Mouse (Mus musculus): ENCODE results near the gene Hist2h2aa2. TPM values are rescaled to one million over a fixed set of nuclear protein-coding genes. Genes with fewer than 3 reads are reported as not detected.

Gene Hist2h2aa2
- polyA plus RNA-seq, 1 experiment: 103 TPM

DNA sequence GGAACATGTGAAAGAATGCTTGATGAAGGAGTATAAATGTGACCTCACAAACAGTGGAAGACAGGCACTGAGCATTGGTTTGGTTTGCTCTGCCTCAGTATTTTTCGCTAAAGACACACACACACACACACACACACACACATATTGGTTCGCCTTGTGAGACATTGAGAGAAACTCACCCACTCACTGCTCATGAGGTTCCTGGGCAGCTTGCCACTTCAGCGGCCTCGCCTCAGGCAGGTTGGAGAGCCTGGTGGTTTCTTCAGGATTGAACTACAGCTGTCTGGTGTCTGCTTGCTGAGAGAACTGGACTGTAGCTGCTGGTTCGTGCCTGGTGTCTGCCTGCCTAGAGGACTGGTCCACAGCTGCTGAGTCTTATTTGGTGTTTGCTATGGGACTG is 20.1 kb upstream of the Hist2h2aa2 start:
- Histone ChIP-seq H3ac (ENCODE audit: control insufficient read depth, insufficient read length) (no peak overlapping the region), H3K79me2 (ENCODE audit: control insufficient read depth, insufficient read depth) (no peaks in the 10 kb centered on the region), H3K4me3 (no peak overlapping the region), H3K36me3 (ENCODE audit: control insufficient read depth, insufficient read depth) (no peaks in the 10 kb centered on the region), H3K4me2 (ENCODE audit: low read depth) (no peak overlapping the region), H3K27me3 (ENCODE audit: control insufficient read depth, insufficient read depth, insufficient read length) (no peaks in the 10 kb centered on the region)
- no peak for TF ChIP-seq CEBPB (IDR thresholded peaks at IDR 0.05; ENCODE audit: insufficient read depth, poor library complexity, severe bottlenecking)
- no peak for TF ChIP-seq USF1 (IDR thresholded peaks at IDR 0.05; ENCODE audit: low read depth)
- TF ChIP-seq MYOG (IDR thresholded peaks at IDR 0.05; ENCODE audit: control insufficient read depth in 1 of 3, insufficient read depth in 1 of 3, insufficient read length in 2 of 3, low read depth in 2 of 3): no peak
- TF ChIP-seq REST (IDR thresholded peaks at IDR 0.05; ENCODE audit: insufficient read depth, insufficient read length): no peak
- TF ChIP-seq TCF12 (IDR thresholded peaks at IDR 0.05; ENCODE audit: insufficient read depth, poor library complexity, severe bottlenecking): no peak
- TF ChIP-seq MYOD1 (IDR thresholded peaks at IDR 0.05; ENCODE audit: control insufficient read depth in 1 of 3, insufficient read length in 2 of 3, low read depth in 2 of 3): no peak
- TF ChIP-seq POLR2AphosphoS2 (IDR thresholded peaks at IDR 0.05; ENCODE audit: insufficient read length, low read depth): no peak
- TF ChIP-seq SRF (IDR thresholded peaks at IDR 0.05; ENCODE audit: control insufficient read depth, insufficient read length, low read depth): no peak

DNA sequence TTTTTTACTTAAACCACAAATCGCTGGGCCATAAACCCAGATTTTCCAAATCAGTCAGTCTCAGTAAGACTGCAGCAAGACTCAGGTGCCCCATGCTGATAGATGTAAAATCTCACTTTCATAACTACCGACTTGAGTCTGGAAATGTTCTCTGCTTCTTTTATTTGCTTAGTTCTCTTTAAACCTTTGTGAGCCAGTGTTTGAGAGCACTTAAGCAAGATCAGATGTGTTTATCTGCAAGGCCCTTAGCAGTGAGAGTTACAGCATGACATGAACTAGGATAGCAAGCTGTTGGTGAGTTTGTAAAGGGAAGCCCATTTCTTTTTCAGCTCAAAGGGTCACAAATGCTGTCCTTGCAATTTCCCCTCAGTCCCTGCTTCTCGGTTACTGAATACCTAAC is 17.1 kb upstream of the Hist2h2aa2 start:
- Histone ChIP-seq H3ac (ENCODE audit: control insufficient read depth, insufficient read length) (no peak overlapping the region), H3K4me2 (ENCODE audit: low read depth) (no peak overlapping the region), H3K79me2 (ENCODE audit: control insufficient read depth, insufficient read depth) (no peaks in the 10 kb centered on the region), H3K36me3 (ENCODE audit: control insufficient read depth, insufficient read depth) (no peaks in the 10 kb centered on the region), H3K27me3 (ENCODE audit: control insufficient read depth, insufficient read depth, insufficient read length) (no peaks in the 10 kb centered on the region), H3K4me3 (no peak overlapping the region)
- TF ChIP-seq POLR2A (IDR thresholded peaks at IDR 0.05; ENCODE audit: insufficient read length, low read depth) (no peak), MYOD1 (IDR thresholded peaks at IDR 0.05; ENCODE audit: control insufficient read depth in 1 of 3, insufficient read length in 2 of 3, low read depth in 2 of 3) (no peak), TCF12 (IDR thresholded peaks at IDR 0.05; ENCODE audit: insufficient read depth, poor library complexity, severe bottlenecking) (no peak)

GRCm38 (mm10) chr3:96255926-96256593 is 16.0 kb upstream of the Hist2h2aa2 start:
- H3K79me2 ChIP-seq (ENCODE audit: control insufficient read depth, insufficient read depth): no peaks in the 10 kb centered on the region
- H3K27me3 ChIP-seq (ENCODE audit: control insufficient read depth, insufficient read depth, insufficient read length): no peaks in the 10 kb centered on the region
- no peak overlapping the region for H3K4me2 ChIP-seq (ENCODE audit: low read depth)
- H3ac ChIP-seq (ENCODE audit: control insufficient read depth, insufficient read length): no peak overlapping the region
- TF ChIP-seq TCF12 (IDR thresholded peaks at IDR 0.05; ENCODE audit: insufficient read depth, poor library complexity, severe bottlenecking) (no peak), SRF (IDR thresholded peaks at IDR 0.05; ENCODE audit: control insufficient read depth, insufficient read length, low read depth) (no peak), POLR2AphosphoS2 (IDR thresholded peaks at IDR 0.05; ENCODE audit: insufficient read length, low read depth) (no peak), MYOG (IDR thresholded peaks at IDR 0.05; ENCODE audit: control insufficient read depth in 1 of 3, insufficient read depth in 1 of 3, insufficient read length in 2 of 3, low read depth in 2 of 3) (no peak), CEBPB (IDR thresholded peaks at IDR 0.05; ENCODE audit: insufficient read depth, poor library complexity, severe bottlenecking) (no peak), E2F4 (IDR thresholded peaks at IDR 0.05; ENCODE audit: insufficient read depth) (no peak), REST (IDR thresholded peaks at IDR 0.05; ENCODE audit: insufficient read depth, insufficient read length) (no peak), POLR2A (IDR thresholded peaks at IDR 0.05; ENCODE audit: insufficient read length, low read depth) (no peak), USF1 (IDR thresholded peaks at IDR 0.05; ENCODE audit: low read depth) (no peak), MAX (IDR thresholded peaks at IDR 0.05; ENCODE audit: low read depth) (no peak), TCF3 (IDR thresholded peaks at IDR 0.05; ENCODE audit: insufficient read length, low read depth) (no peak), MYOD1 (IDR thresholded peaks at IDR 0.05; ENCODE audit: control insufficient read depth in 1 of 3, insufficient read length in 2 of 3, low read depth in 2 of 3) (no peak)
- H3K36me3 ChIP-seq (ENCODE audit: control insufficient read depth, insufficient read depth): no peaks in the 10 kb centered on the region
- H3K4me3 ChIP-seq: no peak overlapping the region

DNA sequence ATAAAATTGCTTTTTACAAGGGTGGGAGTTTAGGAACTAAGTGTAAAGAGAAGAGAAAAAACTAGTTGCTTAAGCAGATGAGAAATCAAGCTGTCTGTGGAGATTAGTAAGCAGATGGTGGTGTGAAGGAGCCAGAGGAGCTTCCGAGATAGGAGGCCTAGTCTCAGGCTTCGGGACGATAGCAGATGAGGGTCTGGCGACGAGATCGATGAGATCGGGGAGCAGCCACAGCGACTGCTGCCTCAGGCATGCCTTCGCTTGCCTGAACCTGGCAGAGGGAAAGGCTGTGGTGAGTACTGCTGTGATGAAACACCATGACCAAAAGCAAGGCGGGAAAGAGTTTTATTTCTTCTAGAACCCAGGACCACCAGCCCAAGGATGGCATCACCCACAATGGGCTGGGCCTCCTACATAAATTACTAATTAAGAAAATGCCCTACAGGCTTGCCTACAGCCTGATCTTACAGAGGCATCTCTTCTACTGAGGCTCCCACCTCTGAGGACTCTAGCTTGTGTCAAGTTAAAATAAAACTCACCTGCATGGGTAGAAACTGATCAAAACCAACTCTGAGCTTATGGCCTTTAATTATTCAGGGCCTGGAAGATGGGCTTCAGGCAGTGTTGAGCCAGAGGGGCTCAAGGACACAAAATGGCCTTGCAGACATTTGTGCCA is 14.7 kb upstream of the Hist2h2aa2 start:
- TF ChIP-seq MYOD1 (IDR thresholded peaks at IDR 0.05; ENCODE audit: control insufficient read depth in 1 of 3, insufficient read length in 2 of 3, low read depth in 2 of 3) (no peak), USF1 (IDR thresholded peaks at IDR 0.05; ENCODE audit: low read depth) (no peak), MAX (IDR thresholded peaks at IDR 0.05; ENCODE audit: low read depth) (no peak), POLR2AphosphoS2 (IDR thresholded peaks at IDR 0.05; ENCODE audit: insufficient read length, low read depth) (no peak), MYOG (IDR thresholded peaks at IDR 0.05; ENCODE audit: control insufficient read depth in 1 of 3, insufficient read depth in 1 of 3, insufficient read length in 2 of 3, low read depth in 2 of 3) (no peak)
- no peak overlapping the region for H3K4me2 ChIP-seq (ENCODE audit: low read depth)

GRCm38 (mm10) chr3:96251787-96252186 is 11.7 kb upstream of the Hist2h2aa2 start:
- no peaks in the 10 kb centered on the region for H3K36me3 ChIP-seq (ENCODE audit: control insufficient read depth, insufficient read depth)
- H3K4me2 ChIP-seq (ENCODE audit: low read depth): no peak overlapping the region
- no peaks in the 10 kb centered on the region for H3K27me3 ChIP-seq (ENCODE audit: control insufficient read depth, insufficient read depth, insufficient read length)
- peaks cover 5% of the 10 kb centered on the region for H3K79me2 ChIP-seq (ENCODE audit: control insufficient read depth, insufficient read depth)
- no peak overlapping the region for H3K4me3 ChIP-seq
- H3ac ChIP-seq (ENCODE audit: control insufficient read depth, insufficient read length): no peak overlapping the region
- TF ChIP-seq MYOG (IDR thresholded peaks at IDR 0.05; ENCODE audit: control insufficient read depth in 1 of 3, insufficient read depth in 1 of 3, insufficient read length in 2 of 3, low read depth in 2 of 3) (no peak), REST (IDR thresholded peaks at IDR 0.05; ENCODE audit: insufficient read depth, insufficient read length) (no peak), USF1 (IDR thresholded peaks at IDR 0.05; ENCODE audit: low read depth) (no peak), MYOD1 (IDR thresholded peaks at IDR 0.05; ENCODE audit: control insufficient read depth in 1 of 3, insufficient read length in 2 of 3, low read depth in 2 of 3) (no peak), E2F4 (IDR thresholded peaks at IDR 0.05; ENCODE audit: insufficient read depth) (no peak), CEBPB (IDR thresholded peaks at IDR 0.05; ENCODE audit: insufficient read depth, poor library complexity, severe bottlenecking) (no peak), MAX (IDR thresholded peaks at IDR 0.05; ENCODE audit: low read depth) (no peak), SRF (IDR thresholded peaks at IDR 0.05; ENCODE audit: control insufficient read depth, insufficient read length, low read depth) (no peak), POLR2A (IDR thresholded peaks at IDR 0.05; ENCODE audit: insufficient read length, low read depth) (no peak), TCF12 (IDR thresholded peaks at IDR 0.05; ENCODE audit: insufficient read depth, poor library complexity, severe bottlenecking) (no peak), POLR2AphosphoS2 (IDR thresholded peaks at IDR 0.05; ENCODE audit: insufficient read length, low read depth) (no peak), TCF3 (IDR thresholded peaks at IDR 0.05; ENCODE audit: insufficient read length, low read depth) (no peak)

More for the DNA sequence above, 14.7 kb upstream of the Hist2h2aa2 start:
- H3ac ChIP-seq (ENCODE audit: control insufficient read depth, insufficient read length): no peak overlapping the region
- H3K79me2 ChIP-seq (ENCODE audit: control insufficient read depth, insufficient read depth): no peaks in the 10 kb centered on the region
- no peak overlapping the region for H3K4me3 ChIP-seq
- H3K27me3 ChIP-seq (ENCODE audit: control insufficient read depth, insufficient read depth, insufficient read length): no peaks in the 10 kb centered on the region
- no peaks in the 10 kb centered on the region for H3K36me3 ChIP-seq (ENCODE audit: control insufficient read depth, insufficient read depth)

Data from myocyte (in vitro differentiated cells).